Comparison of ENCODE assay signal across 7 mouse cellular contexts in genomic region chr14:31130236-31131220, GRCm38 (mm10). TPM values are rescaled to one million over a fixed set of nuclear protein-coding genes. Genes with fewer than 3 reads are reported as not detected.
DNase-seq lines count a peak whose midpoint lies in the region; ATAC-seq and TF ChIP-seq lines count a peak whose summit lies in the region.

TSS of gene Nt5dc2 (plus strand) at chr14:31131053.

- peaks cover 21% of the 10 kb centered on the region for H3K36me3 ChIP-seq in limb, embryonic 12.5 days
- H3K36me3 ChIP-seq in midbrain, embryonic 14.5 days (ENCODE audit: control insufficient read depth, insufficient read depth, low read length), result peaks cover 14% of the 10 kb centered on the region
- no peaks in the 10 kb centered on the region for H3K36me3 ChIP-seq in spleen, adult 2 months (ENCODE audit: control insufficient read depth, insufficient read depth, low read length)

- ATAC-seq in common myeloid progenitor, adult 5-6 weeks (replicated peaks; ENCODE audit: low read depth, poor library complexity, severe bottlenecking), result peak; percentile 56
- ATAC-seq in limb, embryonic 12.5 days (ENCODE audit: insufficient number of reproducible peaks, insufficient read depth, low FRiP score, low TSS enrichment, low read depth), result peak; percentile 78
- ATAC-seq in midbrain, embryonic 14.5 days (ENCODE audit: low FRiP score, low TSS enrichment), result peak; percentile 89

- no peak for TF ChIP-seq POLR2A in spleen, adult 2 months (IDR thresholded peaks at IDR 0.05; ENCODE audit: low read depth, low read length)

- peaks cover 42% of the 10 kb centered on the region for H3K4me1 ChIP-seq in limb, embryonic 12.5 days (replicated peaks)
- peaks cover 44% of the 10 kb centered on the region for H3K4me1 ChIP-seq in midbrain, embryonic 14.5 days (ENCODE audit: control insufficient read depth, insufficient read depth, low read length)
- H3K4me1 ChIP-seq in spleen, adult 2 months (ENCODE audit: control insufficient read depth, insufficient read depth, insufficient read length), result peaks cover 16% of the 10 kb centered on the region

- no peaks in the 10 kb centered on the region for H3K27me3 ChIP-seq in limb, embryonic 12.5 days
- no peaks in the 10 kb centered on the region for H3K27me3 ChIP-seq in midbrain, embryonic 14.5 days (ENCODE audit: control insufficient read depth, insufficient read depth, low read length)
- 0 out of 2 replicates have a peak, but pooled peaks cover 1% of the 10 kb centered on the region for H3K27me3 ChIP-seq in spleen, adult 2 months (ENCODE audit: control insufficient read depth, insufficient read depth, low read length)

- DNase-seq in ZHBTc4 (ENCODE audit: low read depth, low spot score), result peak; percentile 91
- peak; percentile 89 for DNase-seq in gastrocnemius, postnatal 10 days
- peak; percentile 82 for DNase-seq in induced T-regulatory cell, adult 2 months (ENCODE audit: low read depth)
- peak; percentile 97 for DNase-seq in midbrain, embryonic 14.5 days
- DNase-seq in spleen, adult 2 months (ENCODE audit: low read depth in 1 of 2, low spot score in 2 of 2), result peak; percentile 30 to 84

- peak within 1 kb of the TSS; percentile 92 for H3K27ac ChIP-seq in limb, embryonic 12.5 days
- H3K27ac ChIP-seq in midbrain, embryonic 14.5 days (replicated peaks; ENCODE audit: low read depth, low read length), result peak within 1 kb of the TSS; percentile 91
- H3K27ac ChIP-seq in spleen, adult 2 months (ENCODE audit: insufficient read depth, low read length), result no peak within 1 kb of the TSS

- TF ChIP-seq CTCF in spleen, adult 2 months (IDR thresholded peaks at IDR 0.05; ENCODE audit: extremely low read depth, insufficient read depth, insufficient read length, insufficient replicate concordance), result no peak

- peak within 1 kb of the TSS; percentile 97 for H3K4me3 ChIP-seq in limb, embryonic 12.5 days (replicated peaks)
- peak within 1 kb of the TSS; percentile 80 for H3K4me3 ChIP-seq in midbrain, embryonic 14.5 days (replicated peaks; ENCODE audit: low read depth, low read length)
- H3K4me3 ChIP-seq in spleen, adult 2 months (ENCODE audit: extremely low read depth, insufficient read depth, insufficient read length), result peak within 1 kb of the TSS; percentile 74

- peak within 1 kb of the TSS; percentile 96 for H3K4me2 ChIP-seq in limb, embryonic 12.5 days
- peak within 1 kb of the TSS; percentile 53 for H3K4me2 ChIP-seq in midbrain, embryonic 14.5 days (ENCODE audit: low read length)

- H3K9ac ChIP-seq in limb, embryonic 12.5 days (replicated peaks), result peak within 1 kb of the TSS; percentile 98
- peak within 1 kb of the TSS; percentile 79 for H3K9ac ChIP-seq in midbrain, embryonic 14.5 days (replicated peaks; ENCODE audit: low read length)

- WGBS in limb, embryonic 12.5 days, result 6% methylated on average over 49 of the region's 63 CpGs
- WGBS in midbrain, embryonic 14.5 days, result 4% methylated on average over 63 of the region's 63 CpGs
- 9% methylated on average over 59 of the region's 63 CpGs for WGBS in spleen, adult 2 months

- no peaks in the 10 kb centered on the region for H3K9me3 ChIP-seq in limb, embryonic 12.5 days
- no peaks in the 10 kb centered on the region for H3K9me3 ChIP-seq in midbrain, embryonic 14.5 days (ENCODE audit: control insufficient read depth, low read length)

RNA-seq across cellular contexts. Expression of gene Nt5dc2, which starts in this region (rescaled TPM):
- 88.3 and 112 TPM in 2 replicates for total RNA-seq in common myeloid progenitor, adult 5-6 weeks (2017)
- total RNA-seq in gastrocnemius, postnatal 10 days (2021), result 10 to 100 TPM; 14.2 to 14.5 TPM
- 485 and 500 TPM in 2 replicates for polyA plus RNA-seq in limb, embryonic 12.5 days (2016; fragmentation: Nextera tagmentation; extraction: Ambion mirVana)
- polyA plus RNA-seq in midbrain, embryonic 14.5 days (2014; fragmentation: Nextera tagmentation; extraction: Ambion mirVana), result 234 and 284 TPM in 2 replicates
- polyA plus RNA-seq in spleen, adult 2 months (2012; rRNA removed), result 30.3 and 46.4 TPM in 2 replicates
